Mouse (Mus musculus) myocyte (in vitro differentiated cells): ENCODE data around the gene Cdr2l.

Experiments used
- CEBPB ChIP-seq: IDR thresholded peaks from 2 replicates; pipeline ENCODE4 v1.6.1; 2011; ENCODE audit warnings: mild to moderate bottlenecking, moderate library complexity; ENCODE audit not compliant: poor library complexity, insufficient read depth, severe bottlenecking
- E2F4 ChIP-seq: IDR thresholded peaks from one replicate; pipeline ENCODE4 v1.6.1; 2011; ENCODE audit warnings: mild to moderate bottlenecking, control low read depth, moderate library complexity; ENCODE audit not compliant: insufficient read depth
- MAX ChIP-seq: IDR thresholded peaks from one replicate; pipeline ENCODE4 v1.6.1; 2011; ENCODE audit warnings: low read depth, mild to moderate bottlenecking, control low read depth
- MYOD1 ChIP-seq, 3 experiments: IDR thresholded peaks; one replicate each; pipeline ENCODE4 v1.6.1; 2011; ENCODE audit warnings: control low read depth in 2 of 3, low read depth in 2 of 3, mild to moderate bottlenecking in 2 of 3, moderate library complexity in 1 of 3; ENCODE audit not compliant: insufficient read length in 2 of 3, control insufficient read depth in 1 of 3
- POLR2A ChIP-seq: IDR thresholded peaks from one replicate; pipeline ENCODE4 v1.6.1; 2011; ENCODE audit warnings: low read depth, mild to moderate bottlenecking, control low read depth, moderate library complexity; ENCODE audit not compliant: insufficient read length
- POLR2AphosphoS2 ChIP-seq: IDR thresholded peaks from one replicate; pipeline ENCODE4 v1.6.1; 2011; ENCODE audit warnings: low read depth, control low read depth; ENCODE audit not compliant: insufficient read length
- REST ChIP-seq: IDR thresholded peaks from one replicate; pipeline ENCODE4 v1.6.1; 2011; ENCODE audit warnings: mild to moderate bottlenecking, control low read depth, moderate library complexity; ENCODE audit not compliant: insufficient read depth, insufficient read length
- TCF12 ChIP-seq: IDR thresholded peaks from one replicate; pipeline ENCODE4 v1.6.1; 2011; ENCODE audit warnings: mild to moderate bottlenecking, control low read depth; ENCODE audit not compliant: poor library complexity, insufficient read depth, severe bottlenecking
- TCF3 ChIP-seq: IDR thresholded peaks from one replicate; pipeline ENCODE4 v1.6.1; 2011; ENCODE audit warnings: low read depth, control low read depth; ENCODE audit not compliant: insufficient read length
- USF1 ChIP-seq: IDR thresholded peaks from one replicate; pipeline ENCODE4 v1.6.1; 2011; ENCODE audit warnings: low read depth, mild to moderate bottlenecking, control low read depth, moderate library complexity

GRCm38 (mm10) chr11:115435596-115436337 lies 54.1 kb downstream of the Cdr2l start:
- TF ChIP-seq POLR2A (no peak), USF1 (no peak), TCF3 (no peak), MAX (no peak), E2F4 (no peak), TCF12 (no peak), REST (no peak), CEBPB (no peak), POLR2AphosphoS2 (no peak), MYOD1 (IDR thresholded peaks at IDR 0.05; ENCODE audit: control insufficient read depth in 1 of 3, insufficient read length in 2 of 3, low read depth in 2 of 3) (no peak)
